Mouse (Mus musculus): Measurements from ENCODE around the gene Snx10. TPM values are rescaled to one million over a fixed set of nuclear protein-coding genes. Genes with fewer than 3 reads are reported as not detected.

Snx10 gene
- polyA plus RNA-seq, 1 experiment = 8.8 TPM

GRCm38 (mm10) chr6:51533467-51534200 is 9.9 kb downstream of the Snx10 start:
- DNase-seq (ENCODE audit: low read depth) = no peak

GRCm38 (mm10) chr6:51535571-51535970 is 11.9 kb downstream of the Snx10 start:
- DNase-seq (ENCODE audit: low read depth) = no peak

- DNase-seq (ENCODE audit: low read depth) = no peak
These were observed 16.8 kb downstream of the Snx10 start for GRCm38 (mm10) chr6:51540525-51540924.

- no peak for DNase-seq (ENCODE audit: low read depth)
These were observed 17.7 kb downstream of the Snx10 start for GRCm38 (mm10) chr6:51541422-51541821.

GRCm38 (mm10) chr6:51542147-51542546 is 18.4 kb downstream of the Snx10 start:
- no peak for DNase-seq (ENCODE audit: low read depth)

GRCm38 (mm10) chr6:51543639-51544117 is 20.0 kb downstream of the Snx10 start:
- DNase-seq (ENCODE audit: low read depth) = no peak

- no peak for DNase-seq (ENCODE audit: low read depth)
These were observed 20.5 kb downstream of the Snx10 start for GRCm38 (mm10) chr6:51544118-51544681.

- DNase-seq (ENCODE audit: low read depth) = no peak
These were observed 21.6 kb downstream of the Snx10 start for GRCm38 (mm10) chr6:51545219-51545859.

GRCm38 (mm10) chr6:51546085-51546484 is 22.4 kb downstream of the Snx10 start:
- no peak for DNase-seq (ENCODE audit: low read depth)

GRCm38 (mm10) chr6:51548757-51549156 is 25.1 kb downstream of the Snx10 start:
- DNase-seq (ENCODE audit: low read depth) = no peak

- DNase-seq (ENCODE audit: low read depth) = no peak
These were observed 27.6 kb downstream of the Snx10 start for GRCm38 (mm10) chr6:51551267-51551802.

- no peak for DNase-seq (ENCODE audit: low read depth)
These were observed 32.9 kb downstream of the Snx10 start for GRCm38 (mm10) chr6:51556562-51556961.

GRCm38 (mm10) chr6:51558311-51558710 is 34.6 kb downstream of the Snx10 start:
- no peak for DNase-seq (ENCODE audit: low read depth)

GRCm38 (mm10) chr6:51566771-51567680 is 43.3 kb downstream of the Snx10 start:
- no peak for DNase-seq (ENCODE audit: low read depth)

GRCm38 (mm10) chr6:51569086-51569485 is 45.4 kb downstream of the Snx10 start:
- DNase-seq (ENCODE audit: low read depth) = no peak

GRCm38 (mm10) chr6:51573136-51573535 is 49.4 kb downstream of the Snx10 start:
- no peak for DNase-seq (ENCODE audit: low read depth)

- no peak for DNase-seq (ENCODE audit: low read depth)
These were observed 50.4 kb downstream of the Snx10 start for GRCm38 (mm10) chr6:51574132-51574531.

- DNase-seq (ENCODE audit: low read depth) = no peak
These were observed 54.7 kb downstream of the Snx10 start for GRCm38 (mm10) chr6:51578415-51578814.

GRCm38 (mm10) chr6:51580040-51580680 is 56.5 kb downstream of the Snx10 start:
- no peak for DNase-seq (ENCODE audit: low read depth)

GRCm38 (mm10) chr6:51581418-51581817 is 57.7 kb downstream of the Snx10 start:
- DNase-seq (ENCODE audit: low read depth) = no peak

GRCm38 (mm10) chr6:51582051-51582450 is 58.4 kb downstream of the Snx10 start:
- no peak for DNase-seq (ENCODE audit: low read depth)

Measured in gonadal fat pad, adult 2 months (tissue).